Mouse (Mus musculus): ENCODE results near the gene Krt222. TPM values are rescaled to one million over a fixed set of nuclear protein-coding genes. Genes with fewer than 3 reads are reported as not detected.

The Krt222 gene
- polyA plus RNA-seq, 1 experiment from 2014 or later, result 0.98 TPM

DNA sequence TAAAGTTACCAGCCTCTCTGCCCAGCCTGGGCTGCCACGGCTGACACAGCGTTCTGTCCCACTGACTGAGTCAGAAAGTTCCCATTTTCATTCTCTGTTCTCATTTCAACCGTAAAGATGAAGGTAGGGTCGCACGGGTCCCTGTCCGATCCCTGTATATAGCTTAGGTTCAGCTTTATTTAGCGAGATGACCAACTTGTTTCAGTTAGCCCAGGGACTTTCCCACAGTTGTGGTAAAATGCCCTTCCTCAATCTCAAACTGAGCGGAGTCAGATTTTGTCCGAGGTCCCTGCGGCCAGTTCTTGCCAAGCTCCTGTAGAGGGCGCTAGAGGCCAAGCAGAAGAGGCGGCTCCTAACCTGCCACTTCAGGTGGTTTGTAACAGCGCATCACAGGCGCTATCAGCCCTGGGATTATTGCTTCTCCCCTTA lies 54.7 kb downstream of the Krt222 start:
- H3K4me2 ChIP-seq (replicated peaks), result no peak overlapping the region
- ATAC-seq (ENCODE audit: low FRiP score), result no peak
- WGBS, result 24% methylated on average over 14 of the region's 14 CpGs
- no peak overlapping the region for H3K9ac ChIP-seq
- H3K9me3 ChIP-seq (replicated peaks), result no peaks in the 10 kb centered on the region
- H3K4me3 ChIP-seq, result no peak overlapping the region
- no peak overlapping the region for H3K27ac ChIP-seq
- H3K36me3 ChIP-seq, result no peaks in the 10 kb centered on the region
- peaks cover 13% of the 10 kb centered on the region for H3K27me3 ChIP-seq
- no peaks in the 10 kb centered on the region for H3K4me1 ChIP-seq

DNA sequence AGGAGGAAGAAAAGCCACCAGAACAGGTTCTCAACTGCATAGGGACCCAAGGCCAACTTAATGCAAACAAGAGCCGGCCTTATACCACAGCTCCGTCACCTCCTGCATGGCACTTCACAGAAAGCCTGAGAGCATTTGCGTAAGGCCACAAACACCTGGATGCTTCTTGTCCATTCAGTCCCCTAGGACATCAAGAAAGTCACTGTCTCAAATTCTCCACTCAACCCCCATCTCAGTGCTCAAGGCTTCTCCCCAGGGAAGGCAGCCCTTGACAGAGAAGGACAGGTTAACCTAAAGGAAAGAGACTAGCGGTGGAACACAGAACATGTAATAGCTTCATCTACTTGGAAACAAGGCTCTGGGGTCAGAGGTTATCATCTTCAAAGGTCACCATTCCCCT lies 56.5 kb downstream of the Krt222 start:
- Histone ChIP-seq H3K36me3 (no peaks in the 10 kb centered on the region), H3K9ac (no peak overlapping the region), H3K27me3 (peaks cover 13% of the 10 kb centered on the region), H3K27ac (no peak overlapping the region), H3K4me3 (no peak overlapping the region), H3K9me3 (replicated peaks) (no peaks in the 10 kb centered on the region), H3K4me1 (no peaks in the 10 kb centered on the region), H3K4me2 (replicated peaks) (no peak overlapping the region)
- 92% methylated on average over 4 of the region's 4 CpGs for WGBS
- no peak for ATAC-seq (ENCODE audit: low FRiP score)

DNA sequence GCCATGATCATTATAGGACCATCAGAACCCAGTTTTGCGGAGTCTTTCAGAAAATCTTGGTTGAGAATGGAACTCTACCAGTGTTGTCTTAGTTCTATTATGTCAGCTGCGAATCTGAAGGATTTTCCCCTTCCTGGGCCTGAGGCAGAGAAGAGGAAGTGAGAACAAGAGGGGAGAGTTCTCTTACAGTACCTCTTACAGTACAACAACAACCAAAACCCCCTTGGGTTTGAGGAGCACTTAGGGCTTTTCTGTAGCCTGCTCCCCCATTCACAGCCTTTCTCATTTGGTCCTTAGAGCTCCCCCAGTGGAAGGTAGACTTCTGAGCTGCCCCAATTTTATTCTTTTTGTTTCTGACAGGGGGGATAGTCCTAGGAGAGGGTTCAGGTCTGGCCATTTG lies 57.0 kb downstream of the Krt222 start:
- Histone ChIP-seq H3K4me2 (replicated peaks) (no peak overlapping the region), H3K27me3 (peaks cover 13% of the 10 kb centered on the region), H3K36me3 (no peaks in the 10 kb centered on the region), H3K4me1 (no peaks in the 10 kb centered on the region), H3K9me3 (replicated peaks) (no peaks in the 10 kb centered on the region), H3K27ac (no peak overlapping the region), H3K4me3 (no peak overlapping the region), H3K9ac (no peak overlapping the region)
- WGBS, result 80% methylated on average over 2 of the region's 2 CpGs
- no peak for ATAC-seq (ENCODE audit: low FRiP score)

Other genes with a start within 250 kb of the Krt222 start
- 195 and 199 TPM in 2 replicates for gene Top2a, start 219.9 kb downstream of the Krt222 start, polyA plus RNA-seq (2016; fragmentation: Nextera tagmentation; extraction: Ambion mirVana)
- gene Igfbp4, start 202.8 kb downstream of the Krt222 start, polyA plus RNA-seq (2016; fragmentation: Nextera tagmentation; extraction: Ambion mirVana), result 428 and 445 TPM in 2 replicates
- gene Tns4, start 154.8 kb downstream of the Krt222 start, polyA plus RNA-seq (2016; fragmentation: Nextera tagmentation; extraction: Ambion mirVana), result 0.32 and 0.36 TPM in 2 replicates
- 0.25 and 0.42 TPM in 2 replicates for gene Ccr7, start 89.0 kb downstream of the Krt222 start, polyA plus RNA-seq (2016; fragmentation: Nextera tagmentation; extraction: Ambion mirVana)
- 366 and 375 TPM in 2 replicates for gene Smarce1, start 13.1 kb downstream of the Krt222 start, polyA plus RNA-seq (2016; fragmentation: Nextera tagmentation; extraction: Ambion mirVana)
- not detected in 2 replicates for gene Krt24, start 41.2 kb upstream of the Krt222 start, polyA plus RNA-seq (2016; fragmentation: Nextera tagmentation; extraction: Ambion mirVana)
- gene Krt25, start 78.9 kb upstream of the Krt222 start, polyA plus RNA-seq (2016; fragmentation: Nextera tagmentation; extraction: Ambion mirVana), result not detected in 2 replicates
- gene Krt26, start 93.9 kb upstream of the Krt222 start, polyA plus RNA-seq (2016; fragmentation: Nextera tagmentation; extraction: Ambion mirVana), result 0.27 and 0.30 TPM in 2 replicates
- gene Krt27, start 107.0 kb upstream of the Krt222 start, polyA plus RNA-seq (2016; fragmentation: Nextera tagmentation; extraction: Ambion mirVana), result not detected in 2 replicates
- 0.21 and 0.27 TPM in 2 replicates for gene Krt28, start 130.8 kb upstream of the Krt222 start, polyA plus RNA-seq (2016; fragmentation: Nextera tagmentation; extraction: Ambion mirVana)
- gene Krt10, start 145.3 kb upstream of the Krt222 start, polyA plus RNA-seq (2016; fragmentation: Nextera tagmentation; extraction: Ambion mirVana), result 32.7 and 39.8 TPM in 2 replicates
- gene Krt12, start 178.2 kb upstream of the Krt222 start, polyA plus RNA-seq (2016; fragmentation: Nextera tagmentation; extraction: Ambion mirVana), result 0.12 TPM in 1 of 2 replicates, not detected in the other
- 0.35 TPM in 2 replicates for gene Krt20, start 194.1 kb upstream of the Krt222 start, polyA plus RNA-seq (2016; fragmentation: Nextera tagmentation; extraction: Ambion mirVana)
- gene Krt23, start 249.1 kb upstream of the Krt222 start, polyA plus RNA-seq (2016; fragmentation: Nextera tagmentation; extraction: Ambion mirVana), result 0.22 TPM in 1 of 2 replicates, not detected in the other